Mouse (Mus musculus) activated CD4-positive, CD25-positive, alpha-beta regulatory T cell, adult 4 months (primary cell): ENCODE results near the gene Rmdn2. TPM values are rescaled to one million over a fixed set of nuclear protein-coding genes. Genes with fewer than 3 reads are reported as not detected.
A peak's percentile ranks its signal among the peaks of the same experiment; 100 is the strongest.

Experiments
- ATAC-seq: one replicate; pipeline ENCODE4 v1.8.0; 2017
- polyA plus RNA-seq, 2 experiments: library from polyadenylated mRNA; unstranded; fragments of 100-300 nt; shearing (Covaris generic); gene quantifications; one replicate each; pipeline ENCODE4 v1.2.1; 2017

Rmdn2 gene
- 1 to 10 TPM; 4.9 to 7.3 TPM for polyA plus RNA-seq

- no peak for ATAC-seq
These were observed at the start of gene Rmdn2 for GRCm38 (mm10) chr17:79611545-79611944. Rmdn2 (plus strand) TSS chr17:79611863.

GRCm38 (mm10) chr17:79563067-79563620 is 48.5 kb upstream of the Rmdn2 start:
- no peak for ATAC-seq

- ATAC-seq: no peak
These were observed 47.9 kb upstream of the Rmdn2 start for GRCm38 (mm10) chr17:79563721-79564120.

GRCm38 (mm10) chr17:79565241-79565961 is 46.3 kb upstream of the Rmdn2 start:
- ATAC-seq: no peak

- no peak for ATAC-seq
These were observed 43.3 kb upstream of the Rmdn2 start for GRCm38 (mm10) chr17:79568401-79568800.

- ATAC-seq: no peak
These were observed 33.3 kb upstream of the Rmdn2 start for GRCm38 (mm10) chr17:79578328-79578727.

GRCm38 (mm10) chr17:79580264-79580920 is 31.3 kb upstream of the Rmdn2 start:
- peak; percentile 84 for ATAC-seq

- no peak for ATAC-seq
These were observed 28.2 kb upstream of the Rmdn2 start for GRCm38 (mm10) chr17:79583466-79583865.

GRCm38 (mm10) chr17:79584246-79584800 is 27.3 kb upstream of the Rmdn2 start:
- peak; percentile 38 for ATAC-seq

- no peak for ATAC-seq
These were observed 21.8 kb upstream of the Rmdn2 start for GRCm38 (mm10) chr17:79589913-79590312.

GRCm38 (mm10) chr17:79595996-79596395 is 15.7 kb upstream of the Rmdn2 start:
- no peak for ATAC-seq

GRCm38 (mm10) chr17:79598151-79598550 is 13.5 kb upstream of the Rmdn2 start:
- ATAC-seq: no peak

- ATAC-seq: no peak
These were observed 12.8 kb upstream of the Rmdn2 start for GRCm38 (mm10) chr17:79598596-79599577.

GRCm38 (mm10) chr17:79600108-79600507 is 11.6 kb upstream of the Rmdn2 start:
- no peak for ATAC-seq

- ATAC-seq: no peak
These were observed 9.3 kb upstream of the Rmdn2 start for GRCm38 (mm10) chr17:79602381-79602780.

GRCm38 (mm10) chr17:79603427-79603826 is 8.2 kb upstream of the Rmdn2 start:
- no peak for ATAC-seq

- ATAC-seq: no peak
These were observed 5.9 kb upstream of the Rmdn2 start for GRCm38 (mm10) chr17:79605794-79606193.

GRCm38 (mm10) chr17:79609697-79610096 is 2.0 kb upstream of the Rmdn2 start:
- no peak for ATAC-seq

- no peak for ATAC-seq
These were observed 1.4 kb upstream of the Rmdn2 start for GRCm38 (mm10) chr17:79610163-79610755.

GRCm38 (mm10) chr17:79614691-79615588 is 3.3 kb downstream of the Rmdn2 start:
- ATAC-seq: peak; percentile 79

- no peak for ATAC-seq
These were observed 4.2 kb downstream of the Rmdn2 start for GRCm38 (mm10) chr17:79615897-79616296.
